Mouse (Mus musculus) yolk sac, embryonic 10.5 days (tissue): ENCODE data around the gene Kif13a.

Experiments
- DNase-seq: peaks from one replicate; pipeline ENCODE4 v3.0.0-alpha.2; 2017; ENCODE audit warnings: low spot score

The Kif13a gene

GRCm38 (mm10) chr13:46776636-46777305 lies 152.9 kb downstream of the Kif13a start:
- peak; percentile 50 for DNase-seq

GRCm38 (mm10) chr13:46774998-46775397 lies 154.7 kb downstream of the Kif13a start:
- no peak for DNase-seq

GRCm38 (mm10) chr13:46772581-46772980 lies 157.1 kb downstream of the Kif13a start:
- DNase-seq = no peak

GRCm38 (mm10) chr13:46765361-46765760 lies 164.3 kb downstream of the Kif13a start:
- DNase-seq = no peak

GRCm38 (mm10) chr13:46763210-46763609 lies 166.5 kb downstream of the Kif13a start:
- no peak for DNase-seq

GRCm38 (mm10) chr13:46760921-46761320 lies 168.7 kb downstream of the Kif13a start:
- DNase-seq = no peak

- DNase-seq = no peak
Measured at GRCm38 (mm10) chr13:46759281-46759809, 170.3 kb downstream of the Kif13a start.

GRCm38 (mm10) chr13:46758627-46759026 lies 171.0 kb downstream of the Kif13a start:
- DNase-seq = no peak

- no peak for DNase-seq
Measured at GRCm38 (mm10) chr13:46757946-46758345, 171.7 kb downstream of the Kif13a start.

- no peak for DNase-seq
Measured at GRCm38 (mm10) chr13:46753294-46753693, 176.4 kb downstream of the Kif13a start.

GRCm38 (mm10) chr13:46752566-46753229 lies 177.0 kb downstream of the Kif13a start:
- no peak for DNase-seq

- no peak for DNase-seq
Measured at GRCm38 (mm10) chr13:46748138-46748873, 181.4 kb downstream of the Kif13a start.

GRCm38 (mm10) chr13:46743821-46744220 lies 185.8 kb downstream of the Kif13a start:
- DNase-seq = no peak

GRCm38 (mm10) chr13:46742367-46742766 lies 187.3 kb downstream of the Kif13a start:
- DNase-seq = no peak

- DNase-seq = no peak
Measured at GRCm38 (mm10) chr13:46739426-46739825, 190.2 kb downstream of the Kif13a start.

GRCm38 (mm10) chr13:46737482-46737881 lies 192.2 kb downstream of the Kif13a start:
- no peak for DNase-seq

- no peak for DNase-seq
Measured at GRCm38 (mm10) chr13:46736479-46736865, 193.2 kb downstream of the Kif13a start.

- peak; percentile 83 for DNase-seq
Measured at GRCm38 (mm10) chr13:46735808-46736478, 193.7 kb downstream of the Kif13a start.

- no peak for DNase-seq
Measured at GRCm38 (mm10) chr13:46735219-46735807, 194.4 kb downstream of the Kif13a start.

GRCm38 (mm10) chr13:46729998-46730397 lies 199.7 kb downstream of the Kif13a start:
- DNase-seq = no peak

GRCm38 (mm10) chr13:46728411-46728810 lies 201.3 kb downstream of the Kif13a start:
- no peak for DNase-seq

- peak; percentile 100 for DNase-seq
Measured at GRCm38 (mm10) chr13:46727837-46728268, 201.8 kb downstream of the Kif13a start, which contains the start of gene Nup153. Gene Nup153 (minus strand): TSS chr13:46727940.
